Mouse (Mus musculus): ENCODE data around the gene Nr5a2.

GRCm38 (mm10) chr1:136960428-136961012 is at the start of gene Nr5a2:
- no peak for TF ChIP-seq POLR2A (IDR thresholded peaks at IDR 0.05; ENCODE audit: borderline replicate concordance, insufficient read depth, low read length)
- no peak for TF ChIP-seq CTCF (IDR thresholded peaks at IDR 0.05; ENCODE audit: borderline replicate concordance, insufficient read depth, low read depth, low read length)

Data from cerebellum, adult 2 months (tissue).